Mouse (Mus musculus) heart, adult 18-20 months (tissue): ENCODE results near the gene Efna2. TPM values are rescaled to one million over a fixed set of nuclear protein-coding genes. Genes with fewer than 3 reads are reported as not detected.
A peak's percentile ranks its signal among the peaks of the same experiment; 100 is the strongest.

ENCODE experiments used
- DNase-seq, 2 experiments: peaks; one replicate each; pipeline ENCODE4 v3.0.0; 2021 to 2022; ENCODE audit warnings: mixed read lengths in 1 of 2
- total RNA-seq, 2 experiments: library from RNA; stranded (reverse); gene quantifications; 2 replicates each; pipeline ENCODE4 v1.2.3; 2021

Efna2 gene
- total RNA-seq, 2 experiments from 2014 or later: 0.98 to 1.3 TPM

DNA sequence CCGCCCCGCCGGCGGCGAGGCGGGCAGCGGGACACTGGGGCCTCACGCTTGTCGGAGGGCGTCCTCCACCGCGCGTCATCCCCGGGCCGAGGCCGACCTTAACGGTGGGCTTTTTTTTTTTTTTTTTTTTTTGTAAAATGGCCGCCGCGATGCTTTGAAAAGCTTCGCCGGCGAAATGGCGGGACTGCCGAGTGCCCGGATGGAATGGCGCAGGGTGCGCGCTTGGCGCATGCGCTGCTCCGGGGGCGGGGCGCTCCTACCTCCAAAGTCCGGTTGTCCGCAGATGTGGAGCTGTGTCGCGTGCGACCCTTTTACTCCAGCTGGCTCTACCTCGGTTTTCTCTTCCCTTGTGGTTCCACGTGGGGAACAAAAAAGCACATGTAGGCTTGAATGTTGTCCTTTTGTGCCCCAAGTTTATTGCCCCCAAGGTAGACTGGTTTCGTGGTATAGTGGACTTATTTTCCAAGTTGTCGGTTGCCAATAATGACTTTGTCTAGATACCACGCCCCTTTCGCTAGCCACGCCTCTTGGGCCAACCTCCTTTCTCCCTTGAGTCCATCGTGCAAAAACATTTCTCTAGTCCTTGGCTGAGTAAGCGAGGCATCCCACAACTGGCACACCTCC lies 11.1 kb upstream of the Efna2 start:
- DNase-seq: peak; percentile 94 to 96

DNA sequence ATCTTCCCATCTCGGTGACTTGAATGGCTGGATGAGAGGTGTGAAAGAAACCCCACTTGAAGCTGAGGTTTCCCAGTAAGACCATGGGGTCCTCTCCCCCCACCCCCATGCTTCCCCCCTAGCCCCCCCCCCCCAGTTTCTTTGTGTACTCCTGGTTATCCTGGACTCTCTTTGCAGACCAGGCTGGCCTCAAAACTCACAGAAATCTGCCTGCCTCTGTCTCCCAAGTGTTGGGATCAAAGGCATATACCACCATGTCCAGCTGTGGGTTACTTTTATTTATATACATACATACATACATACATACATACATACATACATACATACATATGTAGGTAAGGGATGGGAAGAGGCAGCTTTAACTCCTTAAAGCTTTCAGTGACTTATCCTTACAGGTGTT lies 10.2 kb upstream of the Efna2 start:
- DNase-seq: no peak

DNA sequence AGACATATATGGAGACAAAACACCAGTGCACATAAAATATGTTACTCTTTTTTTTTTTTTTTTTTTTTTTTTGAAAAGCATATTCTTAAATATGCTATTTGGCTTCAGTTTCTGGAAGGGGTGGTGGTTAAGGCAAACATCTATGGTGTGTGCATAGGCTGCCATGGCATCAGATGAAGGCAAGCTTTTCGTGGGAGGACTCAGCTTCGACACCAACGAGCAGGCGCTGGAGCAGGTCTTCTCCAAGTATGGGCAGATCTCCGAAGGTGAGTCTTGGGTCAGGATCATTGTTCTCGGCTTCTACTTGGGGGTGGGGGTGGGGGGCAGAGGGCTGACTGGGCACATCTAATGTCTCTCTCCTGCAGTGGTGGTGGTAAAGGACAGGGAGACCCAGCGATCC lies 9.6 kb upstream of the Efna2 start:
- DNase-seq: no peak

DNA sequence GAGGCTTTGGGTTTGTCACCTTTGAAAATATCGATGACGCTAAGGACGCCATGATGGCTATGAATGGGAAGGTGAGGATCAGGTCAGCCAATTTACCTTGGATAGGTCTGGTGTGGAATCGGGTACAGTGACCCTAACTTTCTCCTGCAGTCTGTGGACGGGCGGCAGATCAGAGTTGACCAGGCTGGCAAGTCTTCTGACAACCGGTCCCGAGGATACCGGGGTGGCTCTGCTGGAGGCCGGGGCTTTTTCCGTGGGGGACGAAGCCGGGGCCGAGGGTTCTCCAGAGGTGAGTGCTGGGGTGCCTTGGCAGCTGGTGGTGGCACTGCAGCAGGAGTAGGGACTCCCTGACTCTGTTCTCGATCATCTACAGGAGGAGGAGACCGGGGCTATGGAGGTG lies 9.2 kb upstream of the Efna2 start:
- no peak for DNase-seq

DNA sequence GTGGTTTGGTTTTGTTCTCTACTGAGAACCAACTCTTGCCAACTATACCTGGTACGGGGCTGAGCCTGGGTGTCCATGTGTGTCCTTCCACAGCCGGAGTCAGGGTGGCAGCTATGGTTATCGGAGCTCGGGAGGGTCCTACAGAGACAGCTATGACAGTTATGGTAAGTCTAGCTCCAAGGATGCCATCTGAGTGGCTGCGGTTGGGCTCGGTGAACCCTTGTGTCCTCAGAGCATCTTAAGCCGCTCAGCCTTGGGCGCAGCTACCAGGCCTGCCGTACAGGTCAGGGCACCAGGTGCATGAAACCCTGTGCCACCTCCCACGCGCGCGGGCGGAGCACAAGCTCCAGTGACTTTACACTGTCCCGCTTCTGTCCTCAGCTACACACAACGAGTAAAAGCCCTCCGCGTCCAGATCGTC lies 8.7 kb upstream of the Efna2 start:
- no peak for DNase-seq

DNA sequence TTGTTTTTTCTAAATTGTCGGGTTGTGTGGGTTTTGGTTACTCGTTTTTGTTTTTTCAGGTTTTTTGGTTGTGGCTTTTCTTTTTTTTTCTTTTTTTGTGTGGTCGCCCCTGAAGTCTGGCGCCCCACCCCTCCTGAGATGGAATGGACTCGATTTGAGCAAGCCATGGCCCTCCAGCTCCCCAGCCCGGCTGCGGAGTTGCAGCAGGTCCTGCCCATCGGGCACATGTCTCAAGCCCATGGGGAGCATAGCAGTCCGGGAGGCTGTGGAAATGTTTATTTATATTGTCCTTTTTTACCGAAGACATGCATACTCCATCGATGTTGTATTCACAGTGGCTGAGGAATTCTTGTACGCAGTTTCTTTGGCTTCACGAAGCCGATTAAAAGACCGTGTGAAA lies 8.0 kb upstream of the Efna2 start:
- no peak for DNase-seq

DNA sequence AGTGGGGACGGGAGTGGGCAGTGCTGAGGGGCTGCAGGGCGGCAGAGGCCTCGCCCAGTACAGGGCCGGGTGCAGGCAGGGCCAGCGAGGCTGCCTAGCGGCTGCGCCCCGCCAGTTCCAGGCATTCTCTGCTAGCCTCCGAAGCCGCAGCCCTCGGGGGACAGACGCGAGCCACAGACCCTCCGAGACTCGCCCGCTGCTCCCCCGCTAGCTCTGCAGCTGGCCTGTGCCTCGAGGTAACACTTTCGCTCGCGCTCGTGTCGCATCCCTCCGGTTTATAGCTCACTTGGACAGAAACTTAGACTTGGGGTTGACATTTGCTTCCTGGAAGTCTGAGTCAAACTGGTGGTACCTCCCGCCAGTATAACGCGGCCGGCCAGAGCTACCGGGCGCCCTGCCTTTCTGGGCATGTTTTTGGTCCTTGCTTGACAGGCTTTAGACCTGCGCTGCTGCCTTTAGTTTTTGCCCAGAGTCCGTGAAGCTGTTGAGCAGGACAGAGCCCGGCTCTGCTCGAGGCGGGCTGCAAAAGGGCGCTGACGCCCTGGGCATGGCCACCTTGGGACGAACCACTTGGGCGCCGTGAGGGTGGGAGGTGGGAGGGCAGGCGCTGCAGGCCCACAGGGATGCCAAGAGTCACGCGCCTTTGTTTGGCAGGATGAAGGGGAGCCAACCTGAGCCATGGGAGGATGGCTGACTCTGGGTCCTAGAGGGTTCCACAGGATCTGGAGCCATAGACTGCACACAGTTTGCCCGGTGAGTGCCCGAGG lies 7.3 kb upstream of the Efna2 start:
- peak; percentile 51 to 59 for DNase-seq

DNA sequence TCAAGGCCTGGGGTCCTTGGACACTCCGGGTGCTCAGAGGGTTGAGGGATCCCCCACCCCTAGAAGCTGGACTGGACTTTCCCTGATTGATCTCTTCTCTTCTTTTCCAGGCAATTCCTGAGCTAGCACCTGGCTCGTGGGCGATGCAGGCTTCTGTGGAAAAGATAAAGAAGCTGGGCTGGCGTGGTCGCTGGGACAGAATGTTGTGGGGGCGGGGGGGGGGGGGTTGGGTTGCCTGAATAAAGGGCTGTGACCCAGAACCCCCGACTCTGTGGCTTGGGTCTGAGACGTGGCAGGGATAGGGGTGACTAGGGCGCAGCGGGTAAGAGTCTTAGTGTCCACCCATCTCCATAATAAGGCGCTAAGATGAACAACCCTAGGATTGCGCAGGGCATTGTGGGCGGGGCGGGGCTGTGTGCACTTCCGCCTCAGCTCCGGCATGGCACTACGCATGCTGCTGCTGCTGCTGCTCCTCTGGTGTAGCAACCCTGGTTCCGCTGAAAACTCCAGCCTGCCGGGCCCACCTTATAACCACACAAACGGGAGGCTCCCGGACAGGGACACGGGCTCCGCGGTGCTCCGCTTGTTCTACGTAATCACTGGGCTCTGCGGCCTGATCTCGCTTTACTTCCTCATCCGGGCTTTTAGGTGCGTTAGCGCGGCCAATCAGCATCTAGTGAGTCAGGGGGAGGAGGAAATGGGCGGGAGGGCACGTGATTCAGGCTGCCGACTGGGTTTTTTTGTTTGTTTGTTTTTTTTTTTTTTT lies 6.6 kb upstream of the Efna2 start, which contains the start of gene 1600002K03Rik:
Gene 1600002K03Rik, plus strand, starts transcription at position 418 of the 766 bp plus-strand sequence.
- DNase-seq: peak; percentile 95 to 96

DNA sequence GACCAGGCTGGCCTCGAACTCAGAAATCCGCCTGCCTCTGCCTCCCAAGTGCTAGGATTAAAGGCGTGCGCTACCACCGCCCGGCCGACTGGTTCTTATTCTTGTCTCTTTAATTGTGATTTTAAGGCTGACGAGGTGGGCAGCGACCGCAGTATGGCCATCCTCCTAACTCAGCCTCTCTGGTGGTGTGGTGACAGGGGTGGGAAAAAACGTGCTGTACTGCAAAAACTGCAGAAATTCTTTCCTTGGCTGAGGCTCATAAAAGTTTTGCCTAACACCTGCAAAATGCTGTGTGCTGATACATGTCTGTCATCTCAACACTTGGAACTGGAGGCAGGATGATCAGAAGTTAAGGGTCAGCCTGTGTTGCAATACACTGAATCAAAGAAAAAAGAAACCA lies 5.9 kb upstream of the Efna2 start:
- DNase-seq: no peak

DNA sequence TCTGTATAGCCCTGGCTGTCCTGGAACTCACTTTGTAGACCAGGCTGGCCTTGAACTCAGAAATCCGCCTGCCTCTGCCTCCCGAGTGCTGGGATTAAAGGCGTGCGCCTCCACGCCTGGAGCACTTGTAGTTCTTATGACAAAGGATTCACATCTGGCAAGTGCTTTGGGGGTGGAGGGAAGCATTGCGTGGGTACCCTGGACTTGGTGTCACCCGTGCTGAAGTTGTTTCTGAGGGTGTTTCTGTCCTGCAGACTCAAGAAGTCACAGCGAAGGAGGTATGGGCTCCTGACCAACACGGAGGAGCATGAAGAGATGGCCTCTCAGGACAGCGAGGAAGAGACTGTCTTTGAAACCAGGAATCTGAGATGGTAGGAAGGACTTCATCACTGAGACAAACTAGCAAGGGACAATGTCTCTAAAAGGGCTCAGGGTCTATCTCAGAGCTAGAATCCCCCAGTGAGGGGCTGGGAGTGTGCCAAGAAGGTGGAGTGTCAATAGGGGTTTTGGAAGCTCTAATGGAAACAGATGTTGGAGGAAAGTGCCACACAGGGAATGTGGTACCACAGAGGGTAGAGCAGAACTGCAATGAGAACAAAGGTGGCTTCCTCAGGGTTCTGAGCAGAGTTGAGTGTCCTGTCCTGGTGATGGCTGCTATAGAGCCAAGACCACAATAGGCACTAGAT lies 5.2 kb upstream of the Efna2 start:
- DNase-seq: no peak

DNA sequence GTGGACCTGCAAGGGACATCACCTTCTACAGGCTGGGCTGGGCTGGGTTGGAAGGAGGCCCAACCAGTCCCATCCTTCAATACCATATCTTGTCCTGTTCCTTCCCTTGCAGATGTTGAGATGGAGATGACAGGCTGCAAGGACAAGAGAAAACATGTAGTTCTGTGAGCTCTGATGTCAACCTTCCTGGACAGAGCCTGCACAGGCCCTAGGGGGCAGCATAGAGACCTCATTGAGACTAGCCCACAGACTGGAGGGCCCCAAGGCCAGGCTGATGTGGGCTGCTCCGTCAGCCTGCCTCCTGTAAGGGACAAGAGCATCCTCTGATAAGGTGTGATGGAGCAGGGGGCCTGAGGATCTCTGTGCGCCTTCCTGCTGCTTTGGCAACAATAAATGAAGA lies 4.6 kb upstream of the Efna2 start:
- DNase-seq: peak in 1 of 2 experiments; percentile 56

DNA sequence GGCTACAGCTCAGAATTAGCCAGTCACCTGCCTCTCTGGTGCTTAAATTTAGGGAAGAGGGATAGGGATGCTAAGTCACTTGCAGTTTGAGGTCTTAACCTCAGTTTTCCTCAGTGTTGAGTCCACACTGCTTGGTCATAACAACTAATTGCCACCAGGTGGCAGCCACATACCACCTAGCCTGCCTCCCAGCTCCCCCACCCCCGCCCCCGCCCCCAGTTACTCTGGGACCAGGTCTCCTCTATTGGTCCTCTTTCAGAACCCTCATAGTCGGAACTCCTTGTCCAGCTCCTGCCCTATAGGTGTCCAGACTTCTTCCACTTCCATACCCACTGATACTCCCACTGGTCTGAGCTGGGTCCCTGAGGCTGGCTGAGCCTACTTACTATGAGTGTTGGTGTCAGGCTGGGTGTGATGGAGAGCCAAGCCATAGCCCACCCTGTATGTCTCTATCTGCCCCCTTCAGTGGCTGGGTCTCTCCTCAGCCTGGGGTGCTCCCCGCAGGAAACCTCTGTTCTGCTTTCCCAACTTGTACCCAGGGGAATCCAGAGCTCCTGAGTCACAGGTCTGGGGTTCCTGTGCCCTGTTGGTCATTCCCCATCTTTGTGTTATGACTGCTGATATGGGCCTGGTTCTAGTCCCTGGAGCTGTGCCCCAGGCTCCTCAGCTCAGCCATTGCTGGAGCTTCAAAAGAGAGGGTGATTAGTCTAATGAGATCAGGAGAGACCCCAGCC lies 3.6 kb upstream of the Efna2 start:
- peak in 1 of 2 experiments; percentile 48 for DNase-seq

DNA sequence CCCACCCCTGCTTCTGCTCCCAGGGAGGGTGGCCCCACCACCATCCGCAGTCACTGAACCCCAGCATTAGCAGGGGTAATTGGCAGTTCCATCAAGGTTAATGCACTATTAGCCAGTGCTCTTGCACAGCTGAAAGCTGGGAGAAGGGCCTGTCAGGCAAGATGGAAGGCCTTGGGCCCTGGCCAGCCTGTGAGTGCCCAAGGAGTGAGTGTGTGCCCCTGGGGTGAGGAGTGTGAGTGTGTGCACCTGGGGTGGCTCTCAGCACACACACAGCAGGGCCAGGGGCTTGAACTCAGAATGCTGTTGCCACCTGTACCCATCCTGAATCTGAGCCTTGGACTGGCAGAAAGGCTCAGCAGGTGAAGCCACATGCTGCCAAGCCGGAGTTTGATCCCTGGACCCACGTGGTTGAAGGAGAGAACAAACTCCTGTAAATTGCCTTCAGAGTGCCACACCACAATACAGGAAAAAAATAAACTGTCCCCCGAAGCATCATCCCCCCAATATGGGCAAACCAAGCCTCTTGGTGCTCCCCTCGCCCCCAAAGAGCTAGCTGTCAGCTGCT lies 2.9 kb upstream of the Efna2 start:
- DNase-seq: no peak

DNA sequence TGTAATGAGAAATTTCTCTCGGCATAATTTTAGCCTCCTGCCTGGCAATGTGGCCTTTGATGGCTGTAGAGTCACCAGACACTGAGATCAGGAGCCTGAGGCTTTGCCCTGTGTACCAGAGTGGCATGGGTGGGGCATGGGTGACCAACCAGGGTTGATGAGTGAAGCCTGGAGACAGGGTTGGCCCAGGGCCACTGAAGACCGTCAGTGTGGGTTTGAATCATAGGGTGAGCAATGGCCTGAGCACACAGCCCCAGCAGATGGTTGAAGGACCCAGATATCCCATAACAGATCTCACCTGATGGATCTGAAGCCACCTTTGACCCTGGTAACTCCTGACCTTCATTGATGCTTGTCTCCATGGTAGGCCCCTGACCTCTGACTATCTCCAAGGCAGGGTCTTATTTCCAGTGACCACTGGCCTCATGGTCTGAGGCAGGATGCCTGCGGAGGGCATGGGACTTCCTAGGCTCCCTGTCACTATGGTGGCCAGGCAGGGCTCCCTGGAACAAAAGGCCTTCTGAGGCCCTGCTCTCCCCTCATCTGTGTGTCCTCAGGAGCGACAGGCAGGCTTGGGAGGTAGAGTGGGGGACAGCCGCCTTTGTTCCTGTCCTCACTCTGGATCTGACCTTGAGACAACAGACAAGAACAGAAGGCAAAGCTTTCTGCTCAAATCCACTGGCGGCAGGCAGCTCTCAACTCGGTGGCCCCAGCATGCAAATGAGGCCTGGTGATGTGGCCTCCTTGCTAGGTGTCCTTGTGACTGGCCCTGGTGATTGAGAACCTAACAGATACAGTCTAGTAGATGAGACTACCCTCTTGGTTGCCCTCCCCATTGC lies 1.6 kb upstream of the Efna2 start:
- DNase-seq: no peak

DNA sequence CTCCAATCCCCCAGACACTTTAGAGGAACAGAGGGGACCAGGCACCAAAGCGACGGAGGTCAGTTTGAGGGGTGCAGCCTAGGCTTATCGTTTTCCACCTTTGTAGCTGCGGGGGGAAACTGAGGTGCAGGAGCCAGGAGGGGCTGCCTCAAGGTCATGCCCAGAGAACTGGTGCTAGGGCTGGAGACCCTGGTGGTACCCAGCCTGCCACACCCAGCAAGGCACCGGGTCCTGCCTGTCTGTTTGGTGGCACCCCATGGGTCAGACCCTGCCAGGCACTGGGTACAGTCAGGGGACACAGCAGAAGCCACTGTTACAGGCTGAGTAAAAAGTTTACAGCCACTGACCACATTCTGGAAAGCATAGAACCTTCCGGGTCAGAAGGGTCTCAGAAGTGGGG lies 1.0 kb downstream of the Efna2 start:
- no peak for DNase-seq

DNA sequence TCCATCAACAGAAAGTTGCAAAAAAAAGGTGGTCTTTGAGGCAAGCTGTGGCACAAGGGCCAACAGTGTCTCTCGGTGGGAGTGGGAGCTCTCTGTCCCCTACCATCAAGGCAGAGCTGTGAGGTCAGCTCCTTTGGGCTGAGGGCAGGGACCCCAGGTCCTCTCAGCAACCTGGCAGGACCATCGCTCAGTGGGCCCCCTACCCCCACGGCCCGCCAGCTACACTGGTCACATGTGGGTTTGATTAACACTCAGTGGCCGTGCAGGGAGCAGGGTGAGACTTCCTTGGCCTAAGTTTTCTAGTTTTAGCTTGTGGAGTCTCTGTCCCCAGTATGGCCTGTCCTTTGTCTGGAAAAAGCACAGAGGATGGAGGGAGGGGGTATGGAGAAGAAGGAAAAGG lies 1.5 kb downstream of the Efna2 start:
- no peak for DNase-seq

DNA sequence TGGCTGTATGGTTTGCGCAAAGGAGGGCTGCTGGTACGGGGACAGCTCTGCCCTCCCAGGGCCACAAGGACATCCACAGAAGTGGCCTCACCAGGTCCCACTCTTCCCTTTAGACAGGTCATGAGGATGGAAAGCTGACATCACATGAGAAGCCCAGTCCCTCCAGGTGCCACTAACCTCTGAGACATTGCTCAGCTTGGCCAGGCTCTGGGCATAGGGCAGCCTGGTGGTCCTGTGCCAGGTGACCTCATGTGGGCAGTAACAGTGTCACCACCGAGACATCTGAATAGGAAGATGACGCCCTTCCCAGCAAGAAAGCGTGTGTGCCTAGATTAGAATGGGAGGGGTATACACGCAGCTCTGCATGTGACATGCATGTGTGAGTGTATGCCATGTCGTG lies 3.3 kb downstream of the Efna2 start:
- no peak for DNase-seq

DNA sequence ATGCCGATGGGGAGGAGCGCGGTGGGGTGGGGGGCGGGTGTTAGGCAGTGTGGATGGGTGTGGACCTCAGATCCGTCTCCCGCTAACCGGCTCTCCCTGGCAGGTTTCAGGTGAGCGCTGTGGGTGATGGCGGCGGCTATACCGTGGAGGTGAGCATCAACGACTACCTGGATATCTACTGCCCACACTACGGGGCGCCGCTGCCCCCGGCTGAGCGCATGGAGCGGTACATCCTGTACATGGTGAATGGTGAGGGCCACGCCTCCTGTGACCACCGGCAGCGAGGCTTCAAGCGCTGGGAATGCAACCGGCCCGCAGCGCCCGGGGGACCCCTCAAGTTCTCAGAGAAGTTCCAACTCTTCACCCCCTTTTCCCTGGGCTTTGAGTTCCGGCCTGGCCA lies 7.4 kb downstream of the Efna2 start:
- no peak for DNase-seq

DNA sequence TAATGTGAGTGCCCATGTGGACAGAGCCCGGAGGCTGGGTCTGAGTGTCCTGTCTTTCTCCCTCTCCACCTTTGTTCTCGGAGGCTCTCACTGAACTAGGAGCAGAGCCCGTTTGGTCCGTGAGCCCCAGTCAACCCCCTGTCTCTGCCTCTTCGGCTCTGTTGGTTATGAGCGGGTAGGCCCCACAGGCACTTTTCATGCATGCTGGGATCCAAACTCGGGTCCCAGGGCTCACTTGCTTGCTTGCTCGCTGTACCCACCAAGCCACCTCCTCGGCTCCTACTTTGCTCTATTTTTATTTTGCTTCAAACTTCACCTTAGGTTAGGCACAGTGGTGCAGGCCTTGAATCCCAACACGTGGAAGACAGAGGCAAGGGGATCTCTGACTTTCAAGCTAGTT lies 8.5 kb downstream of the Efna2 start:
- no peak for DNase-seq

DNA sequence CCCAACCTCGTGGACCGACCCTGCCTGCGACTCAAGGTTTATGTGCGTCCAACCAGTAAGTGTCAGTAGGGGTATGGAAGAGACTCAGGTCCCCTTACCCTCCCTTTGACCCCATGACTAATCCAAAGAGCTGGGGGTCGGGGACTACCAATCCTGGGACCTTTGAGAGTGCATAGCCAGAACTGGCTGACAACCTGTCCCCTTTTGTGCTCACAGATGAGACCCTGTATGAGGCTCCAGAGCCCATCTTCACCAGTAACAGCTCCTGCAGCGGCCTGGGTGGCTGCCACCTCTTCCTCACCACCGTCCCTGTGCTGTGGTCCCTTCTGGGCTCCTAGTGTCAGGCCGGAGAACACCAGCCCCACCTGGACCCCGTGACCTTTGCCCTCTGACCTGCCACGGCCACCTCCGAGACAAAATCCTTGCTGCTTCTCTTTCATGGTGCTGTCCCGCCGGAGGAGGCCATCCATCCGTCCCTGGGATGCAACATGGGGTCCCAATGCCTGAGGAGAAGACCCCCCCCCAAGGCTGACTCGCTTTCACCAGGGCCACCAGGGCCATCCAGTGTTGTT lies 9.3 kb downstream of the Efna2 start:
- no peak for DNase-seq
